Mouse (Mus musculus): ENCODE data around the gene Prss57. TPM values are rescaled to one million over a fixed set of nuclear protein-coding genes. Genes with fewer than 3 reads are reported as not detected.

The Prss57 gene
- total and polyA plus RNA-seq, 3 experiments: 0.50 to 0.70 TPM; not detected in 1

- Histone ChIP-seq H3K27me3 (ENCODE audit: control insufficient read depth in 1 of 2, insufficient read depth in 2 of 2, low read length in 2 of 2) (no peaks in the 10 kb centered on the region), H3K4me1 (ENCODE audit: control insufficient read depth in 1 of 2, insufficient read depth in 2 of 2, low read length in 2 of 2) (peaks cover 0 to 14% of the 10 kb centered on the region in 2 experiments; a peak in 2 of 4 replicates), H3K4me3 (ENCODE audit: control insufficient read depth in 1 of 2, insufficient read depth in 1 of 2, low read depth in 2 of 2, low read length in 2 of 2) (no peak overlapping the region), H3K9me3 (replicated peaks; ENCODE audit: insufficient read depth, low read length) (no peaks in the 10 kb centered on the region), H3K27ac (ENCODE audit: control insufficient read depth, low read depth, low read length) (no peak overlapping the region), H3K9ac (ENCODE audit: control insufficient read depth, low read depth, low read length, poor library complexity, severe bottlenecking) (no peak overlapping the region), H3K79me2 (ENCODE audit: control insufficient read depth, insufficient read depth, low read length, poor library complexity) (no peaks in the 10 kb centered on the region), H3K36me3 (ENCODE audit: control insufficient read depth in 1 of 2, insufficient read depth in 2 of 2, low read length in 2 of 2) (no peaks in the 10 kb centered on the region)
- DNase-seq (ENCODE audit: low read depth, low spot score): no peak
- no peak for TF ChIP-seq MYC (IDR thresholded peaks at IDR 0.05; ENCODE audit: low read depth, low read length)
- TF ChIP-seq BHLHE40 (IDR thresholded peaks at IDR 0.05; ENCODE audit: borderline replicate concordance, low read depth, low read length): no peak
- no peak for TF ChIP-seq HCFC1 (IDR thresholded peaks at IDR 0.05; ENCODE audit: low read depth, low read length)
- TF ChIP-seq MEF2A (IDR thresholded peaks at IDR 0.05; ENCODE audit: extremely low read depth, insufficient replicate concordance, low read depth, low read length, poor library complexity, severe bottlenecking): no peak
- no peak for TF ChIP-seq NELFE (IDR thresholded peaks at IDR 0.05; ENCODE audit: low read depth, low read length)
These were observed 31.0 kb upstream of the Prss57 start for GRCm38 (mm10) chr10:79821731-79822130.

DNA sequence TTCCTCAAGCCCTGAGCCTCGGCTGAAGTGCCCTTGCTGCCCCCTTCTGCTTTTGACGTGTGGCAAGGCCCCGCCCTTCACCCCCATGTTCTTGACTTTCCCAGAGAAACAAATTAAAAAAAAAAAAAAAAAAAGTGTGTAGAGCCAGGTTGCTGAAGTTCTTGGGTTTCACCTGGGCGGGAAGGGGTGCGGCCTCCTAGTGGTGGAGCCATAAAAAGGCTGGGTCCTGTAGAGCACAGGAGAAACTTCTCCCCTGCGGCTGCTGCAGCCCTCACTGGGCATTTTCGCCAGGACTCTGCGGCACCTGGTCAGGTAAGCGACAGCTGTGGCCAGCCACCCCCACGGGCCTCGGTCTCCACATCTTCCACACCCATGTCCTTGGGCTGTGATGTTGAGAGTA, 30.0 kb upstream of the Prss57 start, which contains the start of gene Misp:
Gene Misp, plus strand, starts transcription at position 208 of the 400 bp plus-strand sequence.
- Histone ChIP-seq H3K27me3 (ENCODE audit: control insufficient read depth in 1 of 2, insufficient read depth in 2 of 2, low read length in 2 of 2) (no peaks in the 10 kb centered on the region), H3K4me3 (ENCODE audit: control insufficient read depth in 1 of 2, insufficient read depth in 1 of 2, low read depth in 2 of 2, low read length in 2 of 2) (no peak within 1 kb of the TSS), H3K36me3 (ENCODE audit: control insufficient read depth in 1 of 2, insufficient read depth in 2 of 2, low read length in 2 of 2) (no peaks in the 10 kb centered on the region), H3K4me1 (ENCODE audit: control insufficient read depth in 1 of 2, insufficient read depth in 2 of 2, low read length in 2 of 2) (peaks cover 0 to 12% of the 10 kb centered on the region in 2 experiments; a peak in 2 of 4 replicates), H3K27ac (ENCODE audit: control insufficient read depth, low read depth, low read length) (no peak within 1 kb of the TSS), H3K79me2 (ENCODE audit: control insufficient read depth, insufficient read depth, low read length, poor library complexity) (no peaks in the 10 kb centered on the region), H3K9ac (ENCODE audit: control insufficient read depth, low read depth, low read length, poor library complexity, severe bottlenecking) (no peak within 1 kb of the TSS), H3K9me3 (replicated peaks; ENCODE audit: insufficient read depth, low read length) (no peaks in the 10 kb centered on the region)
- no peak for DNase-seq (ENCODE audit: low read depth, low spot score)
- TF ChIP-seq CTCF (IDR thresholded peaks at IDR 0.05 in 2 of 3, conservative IDR thresholded peaks at IDR 0.05 in 1 of 3; ENCODE audit: control insufficient read depth in 1 of 3, insufficient read depth in 1 of 3, low read depth in 2 of 3, low read length in 3 of 3, poor library complexity in 1 of 3, severe bottlenecking in 1 of 3) (peak in 2 of 3 experiments; percentile 7 to 30; a peak in 2 of 6 replicates), NRF1 (IDR thresholded peaks at IDR 0.05; ENCODE audit: insufficient read depth, low read depth, low read length, poor library complexity, severe bottlenecking) (no peak), MXI1 (IDR thresholded peaks at IDR 0.05; ENCODE audit: low read depth, low read length) (no peak), HCFC1 (IDR thresholded peaks at IDR 0.05; ENCODE audit: low read depth, low read length) (no peak)

- Histone ChIP-seq H3K36me3 (ENCODE audit: control insufficient read depth in 1 of 2, insufficient read depth in 2 of 2, low read length in 2 of 2) (no peaks in the 10 kb centered on the region), H3K27ac (ENCODE audit: control insufficient read depth, low read depth, low read length) (no peak overlapping the region), H3K4me1 (ENCODE audit: control insufficient read depth in 1 of 2, insufficient read depth in 2 of 2, low read length in 2 of 2) (peaks cover 0 to 10% of the 10 kb centered on the region in 2 experiments; a peak in 1 of 4 replicates), H3K9ac (ENCODE audit: control insufficient read depth, low read depth, low read length, poor library complexity, severe bottlenecking) (no peak overlapping the region), H3K4me3 (ENCODE audit: control insufficient read depth in 1 of 2, insufficient read depth in 1 of 2, low read depth in 2 of 2, low read length in 2 of 2) (no peak overlapping the region), H3K79me2 (ENCODE audit: control insufficient read depth, insufficient read depth, low read length, poor library complexity) (no peaks in the 10 kb centered on the region), H3K9me3 (replicated peaks; ENCODE audit: insufficient read depth, low read length) (no peaks in the 10 kb centered on the region), H3K27me3 (ENCODE audit: control insufficient read depth in 1 of 2, insufficient read depth in 2 of 2, low read length in 2 of 2) (no peaks in the 10 kb centered on the region)
- TF ChIP-seq USF2 (IDR thresholded peaks at IDR 0.05; ENCODE audit: borderline replicate concordance in 1 of 2, insufficient read depth in 1 of 2, low read depth in 1 of 2, low read length in 2 of 2): no peak
- no peak for TF ChIP-seq HCFC1 (IDR thresholded peaks at IDR 0.05; ENCODE audit: low read depth, low read length)
- no peak for DNase-seq (ENCODE audit: low read depth, low spot score)
These were observed 29.5 kb upstream of the Prss57 start for GRCm38 (mm10) chr10:79820277-79820676.

Data from MEL (cell line).